Mouse (Mus musculus) Patski (cell line): ENCODE measurements at regions not wholly inside any gene's neighbourhood (a gene's known extent, or its start where the extent isn't known, plus 50 kb on each side); places are given as distances from the start of the nearest gene placed in this dataset.

Source experiments
- ATAC-seq: fragments of 100-300 bp; one replicate; pipeline ENCODE4 v1.8.0; 2021
- CTCF ChIA-PET: fragments of 350-600 bp; sonication (Branson Sonifier 250); formaldehyde crosslinking; loops from one replicate; lab custom pipeline; 2022; ENCODE audit warnings: inconsistent platforms; lab: Charles Lee
- POLR2A ChIA-PET: fragments of 350-600 bp; sonication (Branson Sonifier 250); formaldehyde crosslinking; loops from one replicate; lab custom pipeline; 2022; ENCODE audit warnings: antibody characterized with exemption, inconsistent platforms; lab: Charles Lee
- DNase-seq: peaks from one replicate; pipeline ENCODE4 v3.0.0-alpha.2; 2011; ENCODE audit warnings: low read depth, low spot score
- H3K27me3 ChIP-seq: fragments of 371-371 bp; one replicate; pipeline ENCODE4 v1.5.1; 2021
- CTCF ChIP-seq: fragments of 100-300 bp; IDR thresholded peaks from one replicate; pipeline ENCODE4 v1.5.1; 2021
- in situ Hi-C: fragments of 300-500 bp; cut with MboI; formaldehyde crosslinking; loops from 3 replicates; pipeline ENCODE4 v1.11.1; 2018; ENCODE audit warnings: low pct_unique_long_range_greater_than_20kb, mixed read lengths

DNA sequence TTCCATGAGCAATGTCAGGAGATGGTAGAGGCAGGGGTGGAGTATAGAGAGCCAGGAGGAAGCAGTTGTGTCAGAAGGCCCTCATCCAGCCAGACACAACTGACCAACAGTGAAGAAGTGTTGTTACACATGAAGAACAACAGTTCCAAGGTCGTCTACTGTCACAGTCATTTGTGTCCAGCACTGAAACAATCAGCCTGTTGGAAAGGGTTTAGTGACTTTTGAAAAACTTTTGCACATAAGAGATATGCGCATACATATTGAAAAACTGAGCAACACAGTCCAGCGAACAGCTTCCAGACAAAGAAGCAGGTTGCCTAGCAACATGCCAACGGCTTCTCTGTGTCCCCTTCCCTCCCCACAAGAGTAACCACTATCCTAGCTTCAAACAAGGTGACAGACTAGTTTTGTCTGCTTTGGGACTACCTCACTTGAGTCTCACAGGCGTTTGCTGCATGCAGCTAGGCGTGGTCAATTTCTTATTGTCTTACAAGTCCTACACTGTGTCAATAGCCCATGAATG, 199.9 kb downstream of the Nrp2 start:
- DNase-seq, result no peak
- in situ Hi-C loops, result no loop called here
- no peak for TF ChIP-seq CTCF
- no peaks in the 10 kb centered on the region for H3K27me3 ChIP-seq
- ChIA-PET CTCF (interaction anchor here (1.5 kb wide), 1 partner anchor 17 kb away, joined by 5 read pairs; no protein-coding TSS in a partner anchor), POLR2A (no interaction called here)
- ATAC-seq, result no peak

DNA sequence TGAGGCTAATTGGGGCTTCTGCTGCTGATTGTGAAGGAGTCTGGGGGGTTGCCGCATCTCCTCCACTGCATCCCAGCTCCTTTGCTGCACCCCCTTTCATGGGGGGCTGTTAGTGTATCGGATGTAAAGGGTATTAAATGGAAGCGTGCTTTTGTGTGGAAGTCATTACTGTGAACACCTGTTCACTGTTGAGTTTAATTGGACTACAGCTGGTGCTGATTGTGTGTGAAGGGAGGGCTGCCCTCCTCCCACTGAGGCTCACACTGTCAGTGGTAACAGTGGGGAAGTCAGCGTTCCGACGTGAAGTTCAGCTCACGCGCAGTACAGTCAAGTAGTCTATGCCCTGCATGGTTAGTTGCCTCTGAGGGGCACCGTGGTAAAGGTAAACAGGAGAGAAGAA, 202.7 kb downstream of the Nrp2 start:
- in situ Hi-C loops, result no loop called here
- DNase-seq (no peak), ATAC-seq (no peak)
- POLR2A ChIA-PET, result interaction anchor here (0.6 kb wide), 1 partner anchor 1515 kb away, joined by 4 read pairs; no protein-coding TSS in a partner anchor
- TF ChIP-seq CTCF, result no peak
- CTCF ChIA-PET, result no interaction called here
- H3K27me3 ChIP-seq, result no peaks in the 10 kb centered on the region

DNA sequence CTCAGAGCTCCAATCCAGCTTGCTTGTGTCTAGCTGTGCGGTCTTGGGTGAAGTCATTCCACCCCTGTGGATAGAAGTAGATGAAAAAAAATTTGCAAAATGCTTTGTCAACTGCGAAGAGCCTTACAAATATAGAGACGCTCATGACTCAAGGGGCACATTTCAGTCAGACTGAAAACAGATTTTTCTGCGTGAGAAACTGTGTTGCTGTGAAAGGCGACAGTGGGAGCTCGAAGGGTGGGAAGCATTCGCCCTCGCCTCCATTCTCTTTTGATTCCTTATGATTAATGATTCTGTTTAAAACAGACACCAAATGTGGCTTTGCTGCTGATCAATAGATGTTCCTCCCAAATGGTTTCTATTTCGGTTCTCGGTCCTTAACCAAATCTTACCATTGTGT, 204.2 kb downstream of the Nrp2 start:
- DNase-seq, result no peak
- no peak for TF ChIP-seq CTCF
- ChIA-PET CTCF (no interaction called here), POLR2A (interaction anchor here (0.8 kb wide), 1 partner anchor 42 kb away, joined by 3 read pairs; no protein-coding TSS in a partner anchor)
- no peaks in the 10 kb centered on the region for H3K27me3 ChIP-seq
- ATAC-seq, result no peak
- in situ Hi-C loops, result no loop called here
